Mouse (Mus musculus): ENCODE data around the gene Khdc4. TPM values are rescaled to one million over a fixed set of nuclear protein-coding genes. Genes with fewer than 3 reads are reported as not detected.

Khdc4 gene
- total and polyA plus RNA-seq, 3 experiments, result 35.2 to 56.6 (median 53.6) TPM

DNA sequence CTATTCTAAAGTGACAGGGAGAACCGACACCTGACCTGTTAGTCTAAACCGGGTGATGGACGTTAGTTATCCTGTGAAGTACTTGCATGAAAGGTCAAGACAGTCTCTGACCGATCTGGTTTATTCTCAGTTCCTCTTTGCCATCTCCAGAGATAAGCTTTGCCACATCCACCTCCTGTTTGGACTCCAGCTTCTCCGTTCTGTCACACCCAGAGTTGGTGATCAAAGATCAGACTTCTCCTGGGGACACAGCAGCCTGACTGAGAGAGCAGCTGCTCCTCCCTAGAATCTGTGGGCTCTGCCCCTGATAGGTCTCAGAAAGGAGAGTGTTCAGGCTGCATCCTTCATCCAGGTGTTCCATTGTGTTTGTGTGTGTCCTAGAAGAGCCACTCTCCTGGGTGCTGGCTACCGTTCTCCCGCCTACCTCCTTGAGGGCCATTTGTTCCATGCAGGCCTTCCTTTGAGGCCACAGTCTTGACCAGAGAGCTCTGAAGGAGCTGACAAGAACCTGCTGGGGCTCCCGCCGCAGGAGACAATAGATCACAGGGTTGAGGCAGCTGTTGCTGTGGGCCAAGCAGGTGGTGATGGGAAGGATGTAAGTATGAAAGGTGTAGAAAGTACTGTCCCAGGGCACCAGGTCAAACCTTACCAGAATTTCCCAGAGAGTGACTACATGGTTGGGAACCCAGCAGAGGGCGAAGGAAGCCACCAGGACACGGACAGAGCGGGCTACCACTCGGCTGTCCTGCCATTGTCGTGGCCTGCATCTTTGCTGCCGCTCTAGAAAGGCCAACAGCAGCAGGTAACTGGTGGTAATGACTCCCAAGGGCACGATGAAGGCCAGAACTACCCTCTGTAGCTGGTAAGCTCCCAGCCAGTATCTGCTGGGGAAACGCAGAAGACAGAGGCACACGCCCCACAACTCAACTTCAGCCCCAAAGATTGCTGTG is 33.7 kb upstream of the Khdc4 start (continued):
- no peak for TF ChIP-seq POLR2AphosphoS2 (IDR thresholded peaks at IDR 0.05; ENCODE audit: low read depth, low read length)
- no peak for TF ChIP-seq ETS1 (conservative IDR thresholded peaks at IDR 0.05; ENCODE audit: low read depth, low read length)
- no peak for TF ChIP-seq CHD1 (IDR thresholded peaks at IDR 0.05; ENCODE audit: low read depth, low read length)

DNA sequence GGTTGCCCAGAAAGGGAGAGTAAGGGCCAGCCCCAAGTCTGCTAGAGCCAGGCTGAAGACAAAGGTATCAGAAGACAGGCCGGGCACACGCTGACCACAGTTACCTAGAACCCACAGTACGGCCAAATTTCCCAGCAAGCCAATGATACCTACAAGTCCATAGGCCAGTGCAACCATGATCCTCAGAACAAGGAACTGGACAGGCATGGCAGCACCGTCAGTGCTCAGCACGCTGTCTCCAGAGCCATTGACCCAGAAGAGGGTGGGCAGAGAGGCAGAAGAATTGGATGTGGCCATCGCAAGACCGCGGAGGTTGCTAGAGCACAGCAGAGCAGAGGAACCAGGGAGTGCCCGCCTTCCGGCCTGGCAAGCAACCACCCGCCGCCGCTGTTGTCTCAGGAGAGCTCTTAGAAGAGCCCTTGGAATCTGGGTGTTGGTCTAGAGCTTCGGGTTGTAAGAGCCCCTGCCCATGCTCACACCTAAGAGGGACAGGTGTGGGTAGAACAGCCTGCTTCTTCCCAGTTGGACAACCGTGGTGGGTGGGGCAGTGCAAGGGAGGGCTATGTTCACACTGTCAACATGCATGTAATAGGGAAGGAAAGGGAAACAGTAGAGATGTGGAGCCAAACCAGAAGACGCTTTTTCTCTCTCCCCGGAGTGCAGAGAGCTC is 32.6 kb upstream of the Khdc4 start, which contains the start of gene Rxfp4:
Rxfp4 (minus strand) TSS at position 297 of the 670 bp plus-strand sequence.
- H3K79me2 ChIP-seq (replicated peaks; ENCODE audit: control insufficient read depth, extremely low read depth, insufficient read depth, poor library complexity, severe bottlenecking), result no peaks in the 10 kb centered on the region
- peak within 1 kb of the TSS; percentile 17; the same call in 1 of the 2 replicates for H3K9ac ChIP-seq (ENCODE audit: insufficient read depth, low read depth)
- peak within 1 kb of the TSS; percentile 22 for H3K4me2 ChIP-seq (ENCODE audit: insufficient read depth, low read depth, poor library complexity, severe bottlenecking)
- H3K9me3 ChIP-seq (replicated peaks; ENCODE audit: low read length), result no peaks in the 10 kb centered on the region
- peak within 1 kb of the TSS in 1 of 3 experiments; percentile 21 for H3K4me3 ChIP-seq (replicated peaks in 1 of 3; ENCODE audit: low read depth in 2 of 3, low read length in 2 of 3, poor library complexity in 1 of 3)
- peak within 1 kb of the TSS; percentile 92 for H3K27ac ChIP-seq (ENCODE audit: insufficient read depth, low read depth)
- dilution Hi-C loops (cut with MboI; ENCODE audit: extremely low pct_ligation_motif_present, extremely low pct_unique_long_range_greater_than_20kb, low sequenced_read_pairs) (no loop called here), in situ Hi-C loops (cut with MboI; ENCODE audit: low pct_ligation_motif_present, low pct_unique_long_range_greater_than_20kb, low sequenced_read_pairs) (no loop called here)
- H3K27me3 ChIP-seq (replicated peaks), result no peaks in the 10 kb centered on the region
- peaks cover 52 to 84% of the 10 kb centered on the region in 2 experiments for H3K4me1 ChIP-seq (ENCODE audit: control insufficient read depth in 1 of 2, insufficient read depth in 2 of 2)
- no peak for DNase-seq (ENCODE audit: extremely low read depth)
- no peaks in the 10 kb centered on the region for H3K36me3 ChIP-seq (replicated peaks in 1 of 2; ENCODE audit: control insufficient read depth in 1 of 2, insufficient read depth in 1 of 2, low read length in 1 of 2)
- TF ChIP-seq SMC3 (IDR thresholded peaks at IDR 0.05; ENCODE audit: low read depth, low read length), result no peak

DNA sequence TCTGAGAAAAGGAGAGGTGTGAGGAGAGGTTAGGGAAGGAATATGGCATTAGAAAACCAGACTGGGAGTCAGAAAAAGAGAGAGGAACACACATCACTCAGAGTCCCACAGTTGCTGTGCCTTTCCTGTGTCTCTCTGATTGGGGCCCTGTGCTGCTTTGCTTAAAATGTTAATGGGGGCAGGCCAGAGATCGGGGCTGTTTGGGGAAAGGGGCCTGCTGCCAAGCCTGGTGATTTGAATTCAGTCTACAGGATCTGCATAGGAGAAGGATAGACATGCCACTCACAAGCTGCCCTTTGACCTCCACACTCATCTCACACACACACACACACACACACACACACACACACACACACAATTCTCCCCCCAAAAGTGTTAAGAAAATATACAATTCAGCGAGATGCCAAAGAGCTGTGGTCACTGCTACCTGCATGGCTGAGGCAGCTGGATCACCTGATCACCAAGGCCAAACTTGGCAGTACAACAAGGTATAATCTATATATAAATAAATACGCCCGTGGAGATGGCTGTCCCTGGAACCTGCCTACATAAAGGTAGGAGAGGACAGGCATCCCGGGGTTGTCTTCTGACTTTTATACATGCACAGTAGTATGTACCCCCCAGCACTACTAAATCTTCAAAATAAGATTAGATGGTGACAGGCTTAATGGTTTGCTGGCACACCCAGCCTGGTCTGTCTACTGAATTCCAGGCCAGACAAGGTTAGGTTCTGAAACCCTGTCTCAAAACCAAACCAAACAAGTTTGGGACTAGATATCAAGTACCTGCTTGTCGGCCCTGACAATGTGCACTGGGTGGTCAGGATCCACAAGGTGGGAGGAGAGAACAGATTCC is 31.9 kb upstream of the Khdc4 start:
- Histone ChIP-seq H3K4me1 (ENCODE audit: control insufficient read depth in 1 of 2, insufficient read depth in 2 of 2) (peaks cover 50 to 77% of the 10 kb centered on the region in 2 experiments), H3K4me2 (ENCODE audit: insufficient read depth, low read depth, poor library complexity, severe bottlenecking) (peak overlapping the region; percentile 22; the same call in 1 of the 2 replicates)
- DNase-seq (ENCODE audit: extremely low read depth), result peak; percentile 64

More for the DNA sequence above, 31.9 kb upstream of the Khdc4 start:
- Histone ChIP-seq H3K79me2 (replicated peaks; ENCODE audit: control insufficient read depth, extremely low read depth, insufficient read depth, poor library complexity, severe bottlenecking) (no peaks in the 10 kb centered on the region), H3K27ac (ENCODE audit: insufficient read depth, low read depth) (peak overlapping the region; percentile 92; the same call in 1 of the 2 replicates), H3K36me3 (replicated peaks in 1 of 2; ENCODE audit: control insufficient read depth in 1 of 2, insufficient read depth in 1 of 2, low read length in 1 of 2) (no peaks in the 10 kb centered on the region), H3K9me3 (replicated peaks; ENCODE audit: low read length) (no peaks in the 10 kb centered on the region), H3K27me3 (replicated peaks) (no peaks in the 10 kb centered on the region), H3K4me3 (replicated peaks in 1 of 3; ENCODE audit: low read depth in 2 of 3, low read length in 2 of 3, poor library complexity in 1 of 3) (no peak overlapping the region), H3K9ac (ENCODE audit: insufficient read depth, low read depth) (peak overlapping the region; percentile 7; the same call in 1 of the 2 replicates)
- in situ Hi-C loops (cut with MboI; ENCODE audit: low pct_ligation_motif_present, low pct_unique_long_range_greater_than_20kb, low sequenced_read_pairs) (no loop called here), dilution Hi-C loops (cut with MboI; ENCODE audit: extremely low pct_ligation_motif_present, extremely low pct_unique_long_range_greater_than_20kb, low sequenced_read_pairs) (no loop called here)
- no peak for TF ChIP-seq RCOR1 (conservative IDR thresholded peaks at IDR 0.05; ENCODE audit: low read depth, low read length)
- TF ChIP-seq ELF1 (IDR thresholded peaks at IDR 0.05; ENCODE audit: low read depth, low read length), result 0 out of 2 replicates have a peak, but pooled peaks have one; percentile 14
- no peak for TF ChIP-seq JUN (IDR thresholded peaks at IDR 0.05; ENCODE audit: insufficient read depth, low read depth, low read length)
- TF ChIP-seq SIN3A (IDR thresholded peaks at IDR 0.05; ENCODE audit: low read length), result no peak
- no peak for TF ChIP-seq UBTF (IDR thresholded peaks at IDR 0.05; ENCODE audit: low read depth, low read length)
- TF ChIP-seq MAZ (IDR thresholded peaks at IDR 0.05; ENCODE audit: low read depth, low read length), result no peak
- TF ChIP-seq ZMIZ1 (IDR thresholded peaks at IDR 0.05; ENCODE audit: low read depth, low read length), result no peak
- TF ChIP-seq KAT2A (IDR thresholded peaks at IDR 0.05; ENCODE audit: insufficient replicate concordance, low read length), result no peak
- TF ChIP-seq USF2 (conservative IDR thresholded peaks at IDR 0.05; ENCODE audit: low read depth, low read length), result no peak
- peak; percentile 14; the same call in 1 of the 2 replicates for TF ChIP-seq IRF4 (IDR thresholded peaks at IDR 0.05; ENCODE audit: low read depth, low read length)
- no peak for TF ChIP-seq EP300 (IDR thresholded peaks at IDR 0.05; ENCODE audit: low read length)

Measured in CH12.LX (cell line).